Mouse (Mus musculus) hindbrain, embryonic 16.5 days (tissue): ENCODE measurements at regions not wholly inside any gene's neighbourhood (a gene's known extent, or its start where the extent isn't known, plus 50 kb on each side); places are given as distances from the start of the nearest gene placed in this dataset.
"Not testable (repeated sequence)": the region's sequence is repeated elsewhere in the genome, so short reads cannot be mapped to it uniquely, and the experiment has no call there.

Experiments
- ATAC-seq: fragments of 200-750 bp; cut with Nextera tagmentation; 2 replicates; pipeline ENCODE4 v1.8.0; 2017; ENCODE audit warnings: moderate TSS enrichment, moderate library complexity
- H3K27ac ChIP-seq: fragments of 300-500 bp; sonication (generic); 2 replicates; pipeline ENCODE4 v1.5.1; 2014; ENCODE audit warnings: low read depth, mild to moderate bottlenecking, control low read depth, low read length, moderate library complexity
- H3K27me3 ChIP-seq: fragments of 300-500 bp; sonication (generic); replicated peaks from 2 replicates; pipeline ENCODE4 v1.6.1; 2014; ENCODE audit warnings: low read length; ENCODE audit not compliant: control insufficient read depth, insufficient read depth
- H3K36me3 ChIP-seq: fragments of 300-500 bp; sonication (generic); 2 replicates; pipeline ENCODE4 v1.6.1; 2014; ENCODE audit warnings: mild to moderate bottlenecking, low read length, moderate library complexity, mixed read lengths; ENCODE audit not compliant: control insufficient read depth, insufficient read depth
- H3K4me1 ChIP-seq: fragments of 300-500 bp; sonication (generic); 2 replicates; pipeline ENCODE4 v1.6.1; 2014; ENCODE audit warnings: low read depth, low read length; ENCODE audit not compliant: control insufficient read depth, insufficient read depth
- H3K4me2 ChIP-seq: fragments of 300-500 bp; sonication (generic); 2 replicates; pipeline ENCODE4 v1.6.1; 2014; ENCODE audit warnings: mild to moderate bottlenecking, low read length, control low read depth, moderate library complexity
- H3K4me3 ChIP-seq: fragments of 300-500 bp; sonication (generic); 2 replicates; pipeline ENCODE4 v1.5.1; 2014; ENCODE audit warnings: mild to moderate bottlenecking, low read length, control low read depth, moderate library complexity
- H3K9ac ChIP-seq: fragments of 300-500 bp; sonication (generic); 2 replicates; pipeline ENCODE4 v1.6.1; 2014; ENCODE audit warnings: low read depth, mild to moderate bottlenecking, control low read depth, low read length, moderate library complexity
- H3K9me3 ChIP-seq: fragments of 300-500 bp; sonication (generic); 2 replicates; pipeline ENCODE4 v1.6.1; 2014; ENCODE audit warnings: mild to moderate bottlenecking, low read length, moderate library complexity; ENCODE audit not compliant: control insufficient read depth
- WGBS: fragments of 180-500 bp; shearing (Covaris S2); extraction: QIAGEN DNeasy Blood & Tissue Kit; methylation state at CpG from one replicate; pipeline ENCODE4 v1.1.7; 2014; 5-methylcytosine and 5-hydroxymethylcytosine counted together

DNA sequence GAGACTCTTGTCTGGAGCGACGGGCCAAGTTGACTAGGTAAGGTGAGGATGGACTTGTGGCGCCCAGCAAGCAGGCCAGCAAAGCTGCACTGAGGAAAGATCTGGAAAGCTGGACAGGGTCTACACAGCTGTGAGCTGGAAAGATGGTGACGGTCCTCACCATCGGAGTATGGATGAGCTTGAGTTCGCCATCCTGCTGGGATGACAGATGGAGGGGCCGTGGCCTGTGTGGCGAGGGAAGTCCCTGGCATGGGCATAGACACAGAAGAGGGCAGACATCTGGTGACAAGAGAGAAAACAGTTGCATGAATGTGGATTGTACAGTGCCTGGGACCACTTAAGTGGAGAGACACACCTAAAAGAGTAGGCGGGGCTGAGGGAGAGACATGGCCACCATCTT is 57.6 kb downstream of the Tmem270 start:
- WGBS = 93% methylated on average over 9 of the region's 9 CpGs
- Histone ChIP-seq H3K27me3 (no peaks in the 10 kb centered on the region), H3K4me3 (no peak overlapping the region), H3K9me3 (no peaks in the 10 kb centered on the region), H3K4me1 (no peaks in the 10 kb centered on the region), H3K9ac (no peak overlapping the region), H3K27ac (no peak overlapping the region), H3K36me3 (no peaks in the 10 kb centered on the region), H3K4me2 (no peak overlapping the region)
- no peak for ATAC-seq

DNA sequence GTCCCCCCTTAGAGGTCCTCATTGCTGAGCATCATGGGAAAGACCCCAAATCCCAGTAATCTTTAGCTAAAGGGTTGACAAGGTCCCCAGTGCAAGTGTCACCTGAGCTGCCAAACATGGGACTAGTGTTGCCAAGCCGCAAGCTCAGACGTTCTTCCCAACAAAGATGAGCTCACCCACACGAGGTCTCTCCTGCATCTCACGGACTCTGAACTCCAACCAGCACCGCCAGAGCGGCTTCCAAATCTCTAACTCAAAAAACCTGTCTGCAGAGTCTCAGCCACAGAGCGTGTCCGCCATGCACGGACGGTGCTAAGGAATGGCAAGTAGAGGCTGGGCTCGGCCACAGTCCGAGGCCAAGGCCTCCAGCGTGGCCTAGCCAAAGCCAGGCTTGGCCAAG is 58.0 kb downstream of the Tmem270 start:
- H3K27me3 ChIP-seq = no peaks in the 10 kb centered on the region
- no peak overlapping the region for H3K27ac ChIP-seq
- H3K4me3 ChIP-seq = no peak overlapping the region
- no peak overlapping the region for H3K4me2 ChIP-seq
- H3K36me3 ChIP-seq = no peaks in the 10 kb centered on the region
- 92% methylated on average over 13 of the region's 13 CpGs for WGBS
- no peak for ATAC-seq
- H3K9me3 ChIP-seq = no peaks in the 10 kb centered on the region
- no peaks in the 10 kb centered on the region for H3K4me1 ChIP-seq
- no peak overlapping the region for H3K9ac ChIP-seq

DNA sequence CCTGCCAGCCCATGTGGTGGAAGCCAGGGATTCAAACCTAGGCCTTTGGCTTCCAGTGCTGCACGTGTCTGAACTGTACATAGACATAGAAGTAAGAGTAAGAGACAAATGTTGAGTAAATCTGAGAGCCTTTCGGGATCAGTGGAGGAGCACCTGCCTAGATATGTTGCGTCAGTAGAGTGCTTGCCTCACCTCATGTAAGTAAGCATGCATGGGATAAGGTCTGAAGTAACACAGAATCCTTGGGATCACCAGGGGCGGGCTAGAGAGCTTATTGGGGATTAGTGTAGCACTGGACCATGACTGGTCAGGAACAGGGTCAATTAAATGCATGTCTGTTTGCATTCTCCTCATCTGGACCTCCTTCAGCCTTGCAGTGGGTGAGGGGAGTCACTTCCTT is 61.1 kb downstream of the Tmem270 start:
- no peaks in the 10 kb centered on the region for H3K36me3 ChIP-seq
- ATAC-seq = no peak
- 84% methylated on average over 4 of the region's 4 CpGs for WGBS

DNA sequence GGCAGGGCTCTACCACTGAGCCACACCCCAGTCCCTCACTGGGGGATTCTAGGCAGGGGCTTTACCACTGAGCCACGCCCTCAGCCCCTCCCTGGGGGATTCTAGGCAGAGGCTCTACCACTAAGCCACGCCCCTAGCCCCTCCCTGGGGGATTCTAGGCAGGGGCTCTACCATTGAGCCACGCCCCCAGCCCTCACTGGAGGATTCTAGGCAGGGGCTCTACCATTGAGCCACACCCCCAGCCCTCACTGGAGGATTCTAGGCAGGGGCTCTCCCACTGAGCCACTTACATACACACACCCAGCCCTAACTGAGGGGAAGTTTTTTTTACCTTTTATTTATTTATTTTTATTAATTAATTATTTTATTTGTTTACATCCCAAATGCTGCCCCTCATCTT is 62.3 kb downstream of the Tmem270 start:
- not testable (repeated sequence) for H3K27ac ChIP-seq, H3K27me3 ChIP-seq, H3K4me1 ChIP-seq, ATAC-seq, H3K4me2 ChIP-seq, H3K9me3 ChIP-seq, H3K36me3 ChIP-seq, H3K9ac ChIP-seq, H3K4me3 ChIP-seq
- WGBS = 88% methylated on average over 3 of the region's 3 CpGs

More for the DNA sequence above, 61.1 kb downstream of the Tmem270 start:
- Histone ChIP-seq H3K27ac (no peak overlapping the region), H3K27me3 (no peaks in the 10 kb centered on the region), H3K4me3 (no peak overlapping the region), H3K9ac (no peak overlapping the region), H3K4me2 (no peak overlapping the region), H3K9me3 (peaks cover 3% of the 10 kb centered on the region; the same call in 1 of the 2 replicates), H3K4me1 (no peaks in the 10 kb centered on the region)

DNA sequence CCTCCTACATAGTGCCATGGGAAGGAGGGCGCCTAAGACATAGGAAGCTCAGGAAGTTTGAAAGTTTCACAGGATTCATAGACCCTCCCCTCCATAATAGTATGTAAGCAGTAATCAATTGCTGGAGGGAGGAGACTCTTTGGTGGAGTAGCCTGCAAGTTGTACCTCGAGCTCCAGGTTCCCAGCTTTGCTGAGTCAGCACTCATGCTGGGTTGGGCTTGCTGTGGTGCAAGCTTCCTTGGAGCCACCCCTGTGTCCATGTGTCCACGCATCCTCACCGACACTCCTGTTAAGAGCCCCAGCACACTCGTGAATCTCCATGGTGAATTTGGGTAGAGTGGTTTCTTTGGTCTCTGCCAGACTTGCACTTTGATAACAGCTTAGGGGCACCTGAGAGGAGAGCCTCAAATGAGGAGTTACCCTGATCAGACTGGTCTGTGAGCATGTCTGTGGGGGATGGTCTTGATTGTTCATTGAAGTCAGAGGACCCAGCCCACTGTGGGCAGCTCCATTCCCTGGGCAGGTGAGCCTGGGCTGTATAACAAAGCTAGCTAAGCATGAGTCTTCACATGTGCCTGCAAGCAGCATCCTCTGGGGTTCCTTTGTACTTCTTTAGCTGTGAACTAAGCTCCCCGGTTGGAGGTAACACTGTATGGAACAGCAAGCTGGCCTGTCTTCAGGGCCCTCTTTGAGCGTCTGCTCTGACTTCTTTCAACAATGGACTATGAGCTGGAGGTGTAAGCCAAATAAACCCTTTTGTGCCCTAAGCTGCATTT is 65.1 kb downstream of the Tmem270 start:
- Histone ChIP-seq H3K36me3 (no peaks in the 10 kb centered on the region), H3K27ac (no peak overlapping the region), H3K4me2 (no peak overlapping the region), H3K4me1 (no peaks in the 10 kb centered on the region), H3K9ac (no peak overlapping the region), H3K27me3 (no peaks in the 10 kb centered on the region), H3K4me3 (no peak overlapping the region), H3K9me3 (peaks cover 3% of the 10 kb centered on the region; the same call in 1 of the 2 replicates)
- ATAC-seq = no peak
- WGBS = 87% methylated on average over 7 of the region's 7 CpGs

DNA sequence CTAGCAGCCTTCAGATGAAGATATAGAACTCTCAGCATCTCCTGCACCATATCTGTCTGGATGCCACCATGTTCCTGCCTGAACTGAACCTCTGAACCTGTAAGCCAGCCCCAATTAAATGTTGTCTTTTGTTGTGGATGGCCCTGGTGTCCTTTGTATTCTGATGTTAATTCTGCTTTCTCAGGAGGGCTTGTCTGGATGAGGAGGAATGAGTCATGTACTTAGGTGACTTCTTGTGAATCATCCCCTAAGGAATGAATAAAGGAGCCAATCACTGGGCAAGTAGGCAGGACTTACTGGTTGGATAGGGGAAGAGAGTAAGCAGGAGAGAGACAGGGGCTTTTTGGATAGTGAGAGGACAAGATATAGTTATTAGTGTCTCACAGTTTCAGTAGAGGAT is 70.0 kb downstream of the Tmem270 start:
- Histone ChIP-seq H3K4me1 (no peaks in the 10 kb centered on the region), H3K27me3 (no peaks in the 10 kb centered on the region), H3K36me3 (no peaks in the 10 kb centered on the region), H3K4me3 (no peak overlapping the region), H3K9ac (no peak overlapping the region), H3K27ac (no peak overlapping the region), H3K9me3 (no peaks in the 10 kb centered on the region; the same call in 1 of the 2 replicates), H3K4me2 (no peak overlapping the region)
- no peak for ATAC-seq

DNA sequence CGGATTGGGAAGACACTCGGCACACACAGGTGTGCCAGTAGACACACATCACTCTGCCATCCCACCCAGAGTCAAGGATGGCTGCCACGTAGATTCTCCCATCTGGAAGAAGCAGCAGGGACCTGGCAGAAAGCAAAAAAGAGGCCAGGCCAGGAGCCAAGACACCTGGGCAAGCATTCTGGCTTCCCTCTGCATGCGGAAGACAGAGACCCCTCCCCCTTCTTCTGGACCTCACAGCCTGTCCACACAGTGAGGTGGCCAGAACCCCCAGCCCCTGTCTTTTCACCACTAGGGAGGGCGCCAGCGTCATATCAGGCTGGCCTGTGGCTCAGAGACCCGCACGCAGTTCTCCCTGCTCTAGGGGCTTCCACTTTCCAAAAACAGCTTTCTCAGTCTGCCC is 73.6 kb downstream of the Tmem270 start:
- Histone ChIP-seq H3K9me3 (no peaks in the 10 kb centered on the region; the same call in 1 of the 2 replicates), H3K9ac (no peak overlapping the region), H3K27me3 (no peaks in the 10 kb centered on the region), H3K4me1 (no peaks in the 10 kb centered on the region), H3K27ac (no peak overlapping the region), H3K4me3 (no peak overlapping the region), H3K36me3 (no peaks in the 10 kb centered on the region), H3K4me2 (no peak overlapping the region)
- 72% methylated on average over 8 of the region's 8 CpGs for WGBS
- no peak for ATAC-seq

DNA sequence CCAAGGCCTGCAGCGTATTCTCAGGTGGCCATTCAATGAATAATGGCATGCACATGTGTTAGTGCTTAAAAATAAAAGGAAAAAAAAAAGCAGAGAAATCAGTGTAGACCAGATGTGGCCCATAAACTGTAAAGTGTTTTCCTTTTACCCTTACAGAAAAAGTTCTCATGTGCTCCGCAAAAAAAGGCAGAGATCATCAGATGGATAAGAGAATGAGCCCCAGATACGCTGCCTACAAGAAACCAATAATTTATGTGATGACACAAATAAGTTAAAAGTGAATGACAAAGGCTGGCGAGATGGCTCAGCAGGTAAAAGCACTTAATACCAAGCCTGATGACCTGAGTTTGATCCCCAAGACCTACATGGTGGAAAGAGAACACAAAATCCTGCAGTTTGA is 70.5 kb upstream of the Eln start:
- no peaks in the 10 kb centered on the region for H3K4me1 ChIP-seq
- H3K9ac ChIP-seq = no peak overlapping the region
- H3K4me2 ChIP-seq = no peak overlapping the region
- no peak overlapping the region for H3K4me3 ChIP-seq
- H3K27me3 ChIP-seq = no peaks in the 10 kb centered on the region
- H3K9me3 ChIP-seq = peaks cover 3% of the 10 kb centered on the region
- no peak overlapping the region for H3K27ac ChIP-seq
- ATAC-seq = no peak
- WGBS = 87% methylated on average over 4 of the region's 4 CpGs
- no peaks in the 10 kb centered on the region for H3K36me3 ChIP-seq

DNA sequence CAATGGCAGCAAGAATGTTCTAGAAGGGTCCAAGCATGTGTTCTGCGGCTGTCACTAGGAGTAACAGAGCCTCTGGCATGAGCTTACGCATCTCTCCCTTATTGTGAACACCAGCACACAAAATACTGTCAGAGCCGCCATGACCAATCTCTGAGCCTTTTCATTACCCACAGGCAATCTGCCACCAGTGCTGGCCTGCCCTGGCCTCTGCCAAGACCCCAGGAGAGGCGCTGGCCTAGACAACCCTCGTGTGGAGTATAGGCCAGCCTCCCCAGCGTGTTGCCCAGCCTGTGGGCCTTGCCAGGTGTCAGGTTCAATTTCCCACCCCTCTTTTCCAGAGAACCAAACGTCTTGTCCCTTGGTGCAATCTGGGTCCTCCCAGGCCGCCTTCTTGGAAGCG is 62.0 kb upstream of the Eln start:
- ATAC-seq = no peak
- Histone ChIP-seq H3K4me1 (no peaks in the 10 kb centered on the region), H3K27me3 (no peaks in the 10 kb centered on the region), H3K27ac (no peak overlapping the region), H3K4me2 (no peak overlapping the region), H3K9ac (no peak overlapping the region), H3K9me3 (peaks cover 7% of the 10 kb centered on the region; the same call in 1 of the 2 replicates), H3K36me3 (no peaks in the 10 kb centered on the region), H3K4me3 (no peak overlapping the region)
- 72% methylated on average over 9 of the region's 9 CpGs for WGBS
